Mouse (Mus musculus): Measurements from ENCODE around the gene Igf2. TPM values are rescaled to one million over a fixed set of nuclear protein-coding genes. Genes with fewer than 3 reads are reported as not detected.

The Igf2 gene
- polyA plus RNA-seq (2014; fragmentation: Nextera tagmentation; extraction: Ambion mirVana), result 316 and 368 TPM in 2 replicates

- H3K4me1 ChIP-seq (ENCODE audit: control insufficient read depth, insufficient read depth, low read length), result peaks cover 4% of the 10 kb centered on the region; the same call in 1 of the 2 replicates
- no peak within 1 kb of the TSS for H3K4me3 ChIP-seq (ENCODE audit: low read depth, low read length)
- no peaks in the 10 kb centered on the region for H3K36me3 ChIP-seq (ENCODE audit: control insufficient read depth, insufficient read depth, low read length)
- 80% methylated on average over 2 of the region's 2 CpGs for WGBS
- ATAC-seq (ENCODE audit: insufficient read depth, low FRiP score, low TSS enrichment), result no peak
- H3K27me3 ChIP-seq (ENCODE audit: control insufficient read depth, insufficient read depth, low read length), result peaks cover 48% of the 10 kb centered on the region
- no peak for DNase-seq (ENCODE audit: low spot score)
- H3K4me2 ChIP-seq (ENCODE audit: low read depth), result no peak within 1 kb of the TSS
- peaks cover 18% of the 10 kb centered on the region for H3K9me3 ChIP-seq (ENCODE audit: control insufficient read depth, low read length)
- no peak within 1 kb of the TSS for H3K9ac ChIP-seq (ENCODE audit: low read length)
- H3K27ac ChIP-seq (ENCODE audit: low read depth, low read length), result no peak within 1 kb of the TSS
Observed at GRCm38 (mm10) chr7:142666659-142667058, at the start of gene Igf2. Gene Igf2, minus strand, starts transcription at chr7:142666816.

GRCm38 (mm10) chr7:142714783-142715498, 48.3 kb upstream of the Igf2 start:
- ATAC-seq (ENCODE audit: insufficient read depth, low FRiP score, low TSS enrichment), result no peak
- 0 out of 2 replicates have a peak overlapping the region, but pooled peaks have one; percentile 1 for H3K4me3 ChIP-seq (ENCODE audit: low read depth, low read length)
- peak overlapping the region; percentile 55 for H3K9ac ChIP-seq (ENCODE audit: low read length)
- no peaks in the 10 kb centered on the region for H3K27me3 ChIP-seq (ENCODE audit: control insufficient read depth, insufficient read depth, low read length)
- H3K9me3 ChIP-seq (ENCODE audit: control insufficient read depth, low read length), result no peaks in the 10 kb centered on the region
- H3K4me1 ChIP-seq (ENCODE audit: control insufficient read depth, insufficient read depth, low read length), result no peaks in the 10 kb centered on the region
- peak; percentile 60 for DNase-seq (ENCODE audit: low spot score)
- peak overlapping the region; percentile 26 for H3K4me2 ChIP-seq (ENCODE audit: low read depth)
- WGBS, result 21% methylated on average over 8 of the region's 8 CpGs
- H3K27ac ChIP-seq (ENCODE audit: low read depth, low read length), result no peak overlapping the region
- H3K36me3 ChIP-seq (ENCODE audit: control insufficient read depth, insufficient read depth, low read length), result no peaks in the 10 kb centered on the region

- 75% methylated on average over 2 of the region's 2 CpGs for WGBS
- Histone ChIP-seq H3K9ac (ENCODE audit: low read length) (no peak overlapping the region), H3K27ac (ENCODE audit: low read depth, low read length) (no peak overlapping the region), H3K27me3 (ENCODE audit: control insufficient read depth, insufficient read depth, low read length) (no peaks in the 10 kb centered on the region), H3K36me3 (ENCODE audit: control insufficient read depth, insufficient read depth, low read length) (no peaks in the 10 kb centered on the region), H3K4me2 (ENCODE audit: low read depth) (no peak overlapping the region), H3K9me3 (ENCODE audit: control insufficient read depth, low read length) (no peaks in the 10 kb centered on the region), H3K4me3 (ENCODE audit: low read depth, low read length) (no peak overlapping the region), H3K4me1 (ENCODE audit: control insufficient read depth, insufficient read depth, low read length) (no peaks in the 10 kb centered on the region)
- DNase-seq (ENCODE audit: low spot score) (no peak), ATAC-seq (ENCODE audit: insufficient read depth, low FRiP score, low TSS enrichment) (no peak)
Observed at GRCm38 (mm10) chr7:142706873-142707272, 40.3 kb upstream of the Igf2 start.

- no peak overlapping the region for H3K4me2 ChIP-seq (ENCODE audit: low read depth)
- ATAC-seq (ENCODE audit: insufficient read depth, low FRiP score, low TSS enrichment) (no peak), DNase-seq (ENCODE audit: low spot score) (no peak)
- H3K36me3 ChIP-seq (ENCODE audit: control insufficient read depth, insufficient read depth, low read length), result no peaks in the 10 kb centered on the region
- no peaks in the 10 kb centered on the region for H3K27me3 ChIP-seq (ENCODE audit: control insufficient read depth, insufficient read depth, low read length)
- H3K4me1 ChIP-seq (ENCODE audit: control insufficient read depth, insufficient read depth, low read length), result no peaks in the 10 kb centered on the region
- no peak overlapping the region for H3K27ac ChIP-seq (ENCODE audit: low read depth, low read length)
- WGBS, result 75% methylated on average over 5 of the region's 5 CpGs
- H3K9ac ChIP-seq (ENCODE audit: low read length), result no peak overlapping the region
- no peak overlapping the region for H3K4me3 ChIP-seq (ENCODE audit: low read depth, low read length)
- no peaks in the 10 kb centered on the region for H3K9me3 ChIP-seq (ENCODE audit: control insufficient read depth, low read length)
Observed at GRCm38 (mm10) chr7:142699334-142699860, 32.8 kb upstream of the Igf2 start.

- ATAC-seq (ENCODE audit: insufficient read depth, low FRiP score, low TSS enrichment) (no peak), DNase-seq (ENCODE audit: low spot score) (no peak)
- Histone ChIP-seq H3K9ac (ENCODE audit: low read length) (no peak overlapping the region), H3K27me3 (ENCODE audit: control insufficient read depth, insufficient read depth, low read length) (no peaks in the 10 kb centered on the region), H3K4me1 (ENCODE audit: control insufficient read depth, insufficient read depth, low read length) (no peaks in the 10 kb centered on the region), H3K27ac (ENCODE audit: low read depth, low read length) (no peak overlapping the region), H3K36me3 (ENCODE audit: control insufficient read depth, insufficient read depth, low read length) (no peaks in the 10 kb centered on the region), H3K9me3 (ENCODE audit: control insufficient read depth, low read length) (no peaks in the 10 kb centered on the region), H3K4me2 (ENCODE audit: low read depth) (no peak overlapping the region), H3K4me3 (ENCODE audit: low read depth, low read length) (no peak overlapping the region)
- WGBS, result 86% methylated on average over 3 of the region's 3 CpGs
Observed at GRCm38 (mm10) chr7:142678611-142679010, 12.0 kb upstream of the Igf2 start.

- no peak overlapping the region for H3K27ac ChIP-seq (ENCODE audit: low read depth, low read length)
- peaks cover 4% of the 10 kb centered on the region for H3K9me3 ChIP-seq (ENCODE audit: control insufficient read depth, low read length)
- no peaks in the 10 kb centered on the region for H3K27me3 ChIP-seq (ENCODE audit: control insufficient read depth, insufficient read depth, low read length)
- no peak overlapping the region for H3K9ac ChIP-seq (ENCODE audit: low read length)
- H3K36me3 ChIP-seq (ENCODE audit: control insufficient read depth, insufficient read depth, low read length), result no peaks in the 10 kb centered on the region
- H3K4me1 ChIP-seq (ENCODE audit: control insufficient read depth, insufficient read depth, low read length), result no peaks in the 10 kb centered on the region
- H3K4me3 ChIP-seq (ENCODE audit: low read depth, low read length), result no peak overlapping the region
- ATAC-seq (ENCODE audit: insufficient read depth, low FRiP score, low TSS enrichment), result no peak
- WGBS, result 18% methylated on average over 3 of the region's 3 CpGs
- DNase-seq (ENCODE audit: low spot score), result peak; percentile 71
- no peak overlapping the region for H3K4me2 ChIP-seq (ENCODE audit: low read depth)
Observed at GRCm38 (mm10) chr7:142675644-142676043, 9.0 kb upstream of the Igf2 start.

GRCm38 (mm10) chr7:142675141-142675540, 8.5 kb upstream of the Igf2 start:
- 70% methylated on average over 6 of the region's 6 CpGs for WGBS
- ATAC-seq (ENCODE audit: insufficient read depth, low FRiP score, low TSS enrichment) (no peak), DNase-seq (ENCODE audit: low spot score) (no peak)
- H3K9ac ChIP-seq (ENCODE audit: low read length), result peak overlapping the region; percentile 18; the same call in 1 of the 2 replicates
- no peaks in the 10 kb centered on the region for H3K27me3 ChIP-seq (ENCODE audit: control insufficient read depth, insufficient read depth, low read length)
- H3K27ac ChIP-seq (ENCODE audit: low read depth, low read length), result no peak overlapping the region
- H3K4me1 ChIP-seq (ENCODE audit: control insufficient read depth, insufficient read depth, low read length), result no peaks in the 10 kb centered on the region
- no peak overlapping the region for H3K4me3 ChIP-seq (ENCODE audit: low read depth, low read length)
- H3K9me3 ChIP-seq (ENCODE audit: control insufficient read depth, low read length), result peaks cover 7% of the 10 kb centered on the region
- no peak overlapping the region for H3K4me2 ChIP-seq (ENCODE audit: low read depth)
- H3K36me3 ChIP-seq (ENCODE audit: control insufficient read depth, insufficient read depth, low read length), result no peaks in the 10 kb centered on the region

- DNase-seq (ENCODE audit: low spot score), result no peak
- H3K4me2 ChIP-seq (ENCODE audit: low read depth), result no peak overlapping the region
- H3K4me1 ChIP-seq (ENCODE audit: control insufficient read depth, insufficient read depth, low read length), result no peaks in the 10 kb centered on the region
- no peaks in the 10 kb centered on the region for H3K36me3 ChIP-seq (ENCODE audit: control insufficient read depth, insufficient read depth, low read length)
- ATAC-seq (ENCODE audit: insufficient read depth, low FRiP score, low TSS enrichment), result no peak
- no peak overlapping the region for H3K9ac ChIP-seq (ENCODE audit: low read length)
- WGBS, result 9% methylated on average over 4 of the region's 4 CpGs
- H3K9me3 ChIP-seq (ENCODE audit: control insufficient read depth, low read length), result peaks cover 18% of the 10 kb centered on the region
- no peak overlapping the region for H3K4me3 ChIP-seq (ENCODE audit: low read depth, low read length)
- H3K27ac ChIP-seq (ENCODE audit: low read depth, low read length), result no peak overlapping the region
- no peaks in the 10 kb centered on the region for H3K27me3 ChIP-seq (ENCODE audit: control insufficient read depth, insufficient read depth, low read length)
Observed at GRCm38 (mm10) chr7:142672120-142672519, 5.5 kb upstream of the Igf2 start.

- no peaks in the 10 kb centered on the region for H3K4me1 ChIP-seq (ENCODE audit: control insufficient read depth, insufficient read depth, low read length)
- 96% methylated on average over 1 of the region's 1 CpGs for WGBS
- no peak overlapping the region for H3K4me3 ChIP-seq (ENCODE audit: low read depth, low read length)
- no peak for ATAC-seq (ENCODE audit: insufficient read depth, low FRiP score, low TSS enrichment)
- no peak overlapping the region for H3K4me2 ChIP-seq (ENCODE audit: low read depth)
- DNase-seq (ENCODE audit: low spot score), result no peak
- H3K27ac ChIP-seq (ENCODE audit: low read depth, low read length), result no peak overlapping the region
- H3K9ac ChIP-seq (ENCODE audit: low read length), result no peak overlapping the region
- no peaks in the 10 kb centered on the region for H3K36me3 ChIP-seq (ENCODE audit: control insufficient read depth, insufficient read depth, low read length)
- peaks cover 18% of the 10 kb centered on the region for H3K9me3 ChIP-seq (ENCODE audit: control insufficient read depth, low read length)
- H3K27me3 ChIP-seq (ENCODE audit: control insufficient read depth, insufficient read depth, low read length), result peaks cover 5% of the 10 kb centered on the region; the same call in 1 of the 2 replicates
Observed at GRCm38 (mm10) chr7:142671067-142671466, 4.5 kb upstream of the Igf2 start.

Measured in neural tube, embryonic 11.5 days (tissue).